Mouse (Mus musculus) CH12.LX (cell line): ENCODE measurements at regions not wholly inside any gene's neighbourhood (a gene's known extent, or its start where the extent isn't known, plus 50 kb on each side); places are given as distances from the start of the nearest gene placed in this dataset.

Experiments
- DNase-seq: peaks from one replicate; pipeline ENCODE4 v3.0.0-alpha.2; 2013; ENCODE audit errors: extremely low read depth
- H3K27ac ChIP-seq: 2 replicates; pipeline ENCODE4 v1.5.1; 2012; ENCODE audit warnings: low read depth, mild to moderate bottlenecking, control low read depth, moderate library complexity; ENCODE audit not compliant: insufficient read depth
- H3K27me3 ChIP-seq: replicated peaks from 2 replicates; pipeline ENCODE3; 2012; ENCODE audit warnings: inconsistent platforms
- H3K36me3 ChIP-seq, 2 experiments: replicated peaks in 1 of 2; 2 replicates each; pipeline versions ENCODE3 to v1.6.1; 2012; ENCODE audit warnings: inconsistent platforms in 1 of 2, low read length in 1 of 2, mild to moderate bottlenecking in 1 of 2, mixed read lengths in 1 of 2, moderate library complexity in 1 of 2; ENCODE audit not compliant: control insufficient read depth in 1 of 2, insufficient read depth in 1 of 2
- H3K4me1 ChIP-seq, 2 experiments: 2 replicates each; pipeline ENCODE4 v1.6.1; 2012; ENCODE audit warnings: inconsistent platforms in 1 of 2, moderate library complexity in 1 of 2; ENCODE audit not compliant: insufficient read depth in 2 of 2, control insufficient read depth in 1 of 2
- H3K4me2 ChIP-seq: 2 replicates; pipeline ENCODE4 v1.6.1; 2012; ENCODE audit warnings: low read depth, mild to moderate bottlenecking, control low read depth; ENCODE audit not compliant: poor library complexity, insufficient read depth, severe bottlenecking
- H3K4me3 ChIP-seq, 3 experiments: fragments of 150-350 bp in 1 of 3; sonication (generic) in 1 of 3; replicated peaks in 1 of 3; 2 replicates each; pipeline versions ENCODE3 to v1.5.1; 2011 to 2012; ENCODE audit warnings: low read depth in 2 of 3, low read length in 2 of 3, mild to moderate bottlenecking in 2 of 3, moderate library complexity in 2 of 3, control low read depth in 1 of 3, improper control_type of control experiment in 1 of 3, inconsistent platforms in 1 of 3, mixed read lengths in 1 of 3; ENCODE audit not compliant: poor library complexity in 1 of 3
- H3K79me2 ChIP-seq: replicated peaks from 2 replicates; pipeline ENCODE4 v1.6.1; 2012; ENCODE audit warnings: mild to moderate bottlenecking, moderate library complexity; ENCODE audit not compliant: control insufficient read depth, poor library complexity, insufficient read depth, severe bottlenecking; ENCODE audit errors: extremely low read depth
- H3K9ac ChIP-seq: 2 replicates; pipeline ENCODE4 v1.6.1; 2012; ENCODE audit warnings: low read depth, mild to moderate bottlenecking, control low read depth, moderate library complexity; ENCODE audit not compliant: insufficient read depth
- H3K9me3 ChIP-seq: replicated peaks from 2 replicates; pipeline ENCODE3; 2012; ENCODE audit warnings: low read length, inconsistent platforms, mixed read lengths
- BHLHE40 ChIP-seq: IDR thresholded peaks from 2 replicates; pipeline ENCODE4 v1.6.1; 2011; ENCODE audit warnings: mild to moderate bottlenecking, low read depth, low read length, improper control_type of control experiment
- CHD1 ChIP-seq: IDR thresholded peaks from 2 replicates; pipeline ENCODE4 v1.6.1; 2012; ENCODE audit warnings: low read depth, low read length, improper control_type of control experiment, inconsistent platforms
- E2F4 ChIP-seq: IDR thresholded peaks from 2 replicates; pipeline ENCODE4 v1.6.1; 2011; ENCODE audit warnings: low read depth, low read length, improper control_type of control experiment; ENCODE audit not compliant: insufficient replicate concordance
- EP300 ChIP-seq: IDR thresholded peaks from 2 replicates; pipeline ENCODE4 v1.6.1; 2011; ENCODE audit warnings: low read length, improper control_type of control experiment
- GABPA ChIP-seq: IDR thresholded peaks from 2 replicates; pipeline ENCODE4 v1.6.1; 2012; ENCODE audit warnings: low read depth, low read length, improper control_type of control experiment, inconsistent platforms; ENCODE audit not compliant: insufficient replicate concordance
- HCFC1 ChIP-seq: IDR thresholded peaks from 2 replicates; pipeline ENCODE4 v1.6.1; 2012; ENCODE audit warnings: low read depth, mild to moderate bottlenecking, inconsistent platforms, low read length, improper control_type of control experiment
- JUN ChIP-seq: IDR thresholded peaks from 2 replicates; pipeline ENCODE4 v1.6.1; 2011; ENCODE audit warnings: low read depth, mild to moderate bottlenecking, low read length, improper control_type of control experiment, moderate library complexity; ENCODE audit not compliant: insufficient read depth
- MAFK ChIP-seq: IDR thresholded peaks from 2 replicates; pipeline ENCODE4 v1.6.1; 2011; ENCODE audit warnings: low read length, improper control_type of control experiment; ENCODE audit not compliant: insufficient replicate concordance
- MAX ChIP-seq: IDR thresholded peaks from 2 replicates; pipeline ENCODE4 v1.6.1; 2011; ENCODE audit warnings: low read length, improper control_type of control experiment
- MAZ ChIP-seq: IDR thresholded peaks from 2 replicates; pipeline ENCODE4 v1.6.1; 2012; ENCODE audit warnings: low read depth, mild to moderate bottlenecking, inconsistent platforms, low read length, improper control_type of control experiment, moderate library complexity
- MEF2A ChIP-seq: IDR thresholded peaks from 2 replicates; pipeline ENCODE4 v1.6.1; 2014; ENCODE audit warnings: low read depth, mild to moderate bottlenecking, inconsistent platforms, low read length, improper control_type of control experiment, borderline replicate concordance
- MYC ChIP-seq: IDR thresholded peaks from 2 replicates; pipeline ENCODE4 v1.6.1; 2011; ENCODE audit warnings: low read depth, mild to moderate bottlenecking, improper control_type of control experiment, low read length
- NELFE ChIP-seq: IDR thresholded peaks from 2 replicates; pipeline ENCODE4 v1.6.1; 2011; ENCODE audit warnings: low read depth, low read length, improper control_type of control experiment
- NRF1 ChIP-seq: IDR thresholded peaks from 2 replicates; pipeline ENCODE4 v1.6.1; 2014; ENCODE audit warnings: low read depth, mild to moderate bottlenecking, inconsistent platforms, low read length, improper control_type of control experiment, moderate library complexity
- PAX5 ChIP-seq: IDR thresholded peaks from 2 replicates; pipeline ENCODE4 v1.6.1; 2012; ENCODE audit warnings: low read length, inconsistent platforms, mixed read lengths
- POLR2AphosphoS2 ChIP-seq: IDR thresholded peaks from 2 replicates; pipeline ENCODE4 v1.6.1; 2011; ENCODE audit warnings: low read depth, low read length, improper control_type of control experiment
- RAD21 ChIP-seq: IDR thresholded peaks from 2 replicates; pipeline ENCODE4 v1.6.1; 2011; ENCODE audit warnings: low read depth, mild to moderate bottlenecking, low read length, improper control_type of control experiment, moderate library complexity
- RCOR1 ChIP-seq: conservative IDR thresholded peaks from 2 replicates; pipeline ENCODE4 v1.6.1; 2012; ENCODE audit warnings: low read depth, mild to moderate bottlenecking, inconsistent platforms, low read length, improper control_type of control experiment
- SIN3A ChIP-seq: IDR thresholded peaks from 2 replicates; pipeline ENCODE4 v1.6.1; 2012; ENCODE audit warnings: low read length, improper control_type of control experiment, inconsistent platforms
- SMC3 ChIP-seq: IDR thresholded peaks from 2 replicates; pipeline ENCODE4 v1.6.1; 2011; ENCODE audit warnings: low read depth, low read length, improper control_type of control experiment
- TBP ChIP-seq: conservative IDR thresholded peaks from 2 replicates; pipeline ENCODE4 v1.6.1; 2011; ENCODE audit warnings: low read depth, low read length, improper control_type of control experiment
- UBTF ChIP-seq: IDR thresholded peaks from 2 replicates; pipeline ENCODE4 v1.6.1; 2012; ENCODE audit warnings: low read depth, mild to moderate bottlenecking, inconsistent platforms, low read length, improper control_type of control experiment, moderate library complexity
- USF2 ChIP-seq: conservative IDR thresholded peaks from 2 replicates; pipeline ENCODE4 v1.6.1; 2011; ENCODE audit warnings: low read depth, low read length, improper control_type of control experiment
- ZC3H11A ChIP-seq: IDR thresholded peaks from 2 replicates; pipeline ENCODE4 v1.6.1; 2012; ENCODE audit warnings: low read depth, mild to moderate bottlenecking, inconsistent platforms, low read length, improper control_type of control experiment
- ZKSCAN1 ChIP-seq: IDR thresholded peaks from 2 replicates; pipeline ENCODE4 v1.6.1; 2012; ENCODE audit warnings: low read depth, inconsistent platforms, low read length, improper control_type of control experiment, borderline replicate concordance
- ZMIZ1 ChIP-seq: IDR thresholded peaks from 2 replicates; pipeline ENCODE4 v1.6.1; 2012; ENCODE audit warnings: low read depth, mild to moderate bottlenecking, inconsistent platforms, low read length, improper control_type of control experiment
- dilution Hi-C: fragments of 300-500 bp; cut with MboI; formaldehyde crosslinking; loops from 2 replicates; pipeline ENCODE4 v1.14.3; 2020; ENCODE audit warnings: low sequenced_read_pairs; ENCODE audit not compliant: extremely low pct_unique_long_range_greater_than_20kb, extremely low pct_ligation_motif_present
- in situ Hi-C: fragments of 300-500 bp; cut with MboI; formaldehyde crosslinking; loops from 3 replicates; pipeline ENCODE4 v1.14.3; 2019; ENCODE audit warnings: low sequenced_read_pairs, low pct_ligation_motif_present, low pct_unique_long_range_greater_than_20kb, mixed read lengths

- no peak for TF ChIP-seq MAFK
- no peak for TF ChIP-seq ZKSCAN1
- Histone ChIP-seq H3K27ac (no peak overlapping the region), H3K4me1 (no peaks in the 10 kb centered on the region), H3K4me3 (no peak overlapping the region), H3K4me2 (no peak overlapping the region), H3K9me3 (peaks cover 21% of the 10 kb centered on the region), H3K27me3 (no peaks in the 10 kb centered on the region), H3K9ac (no peak overlapping the region), H3K79me2 (no peaks in the 10 kb centered on the region), H3K36me3 (no peaks in the 10 kb centered on the region)
- in situ Hi-C loops (no loop called here), dilution Hi-C loops (no loop called here)
- DNase-seq: no peak
Observed at GRCm38 (mm10) chr2:133497071-133497470, 54.9 kb upstream of the Bmp2 start.

DNA sequence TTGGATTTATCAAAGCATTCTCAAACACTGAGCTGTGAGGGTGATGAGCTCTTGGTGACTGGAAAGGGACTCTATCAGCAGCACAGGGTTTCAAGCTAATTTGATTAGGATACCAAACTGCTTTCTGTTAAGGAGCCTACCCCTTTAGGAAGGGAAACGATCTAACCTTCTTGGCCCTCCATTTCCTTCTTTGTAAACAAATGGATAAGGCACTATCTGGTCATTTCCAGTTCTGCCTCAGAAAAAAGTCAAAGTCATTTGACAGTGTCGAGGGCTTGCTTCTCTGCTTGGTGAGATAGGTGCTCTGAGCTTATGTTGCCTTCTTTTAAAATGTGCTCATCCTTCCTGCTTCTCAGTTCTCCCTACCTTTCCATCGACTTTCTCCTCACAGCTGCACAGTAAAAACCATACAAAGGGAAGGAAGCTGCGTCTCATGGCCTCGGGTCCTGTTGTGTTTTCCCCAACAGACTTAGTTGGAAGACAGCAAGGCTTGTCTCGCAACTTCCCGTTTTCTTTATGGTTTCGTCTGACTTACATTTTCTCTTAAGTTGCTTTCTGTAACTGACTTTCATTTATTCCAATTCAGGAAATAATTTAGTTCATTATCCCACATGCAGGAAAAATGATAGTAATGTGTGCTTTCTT is 54.3 kb upstream of the Bmp2 start:
- no peak for TF ChIP-seq USF2
- no peak for TF ChIP-seq MEF2A
- TF ChIP-seq NRF1: no peak
- TF ChIP-seq POLR2AphosphoS2: no peak
- no peak for TF ChIP-seq CHD1
- TF ChIP-seq E2F4: no peak
- TF ChIP-seq PAX5: no peak
- no peak for TF ChIP-seq NELFE
- TF ChIP-seq MAX: no peak
- TF ChIP-seq UBTF: no peak
- no peak for TF ChIP-seq ZMIZ1
- TF ChIP-seq ZC3H11A: no peak
- DNase-seq: no peak
- H3K4me2 ChIP-seq: no peak overlapping the region
- no peak overlapping the region for H3K4me3 ChIP-seq
- no peaks in the 10 kb centered on the region for H3K79me2 ChIP-seq
- H3K27me3 ChIP-seq: no peaks in the 10 kb centered on the region
- no peaks in the 10 kb centered on the region for H3K36me3 ChIP-seq
- in situ Hi-C loops: no loop called here
- H3K9ac ChIP-seq: no peak overlapping the region
- dilution Hi-C loops: no loop called here
- no peak overlapping the region for H3K27ac ChIP-seq
- peaks cover 19% of the 10 kb centered on the region for H3K9me3 ChIP-seq
- no peaks in the 10 kb centered on the region for H3K4me1 ChIP-seq

- dilution Hi-C loops: no loop called here
- H3K27me3 ChIP-seq: no peaks in the 10 kb centered on the region
- no peaks in the 10 kb centered on the region for H3K79me2 ChIP-seq
- H3K36me3 ChIP-seq: no peaks in the 10 kb centered on the region
- in situ Hi-C loops: no loop called here
- no peak overlapping the region for H3K27ac ChIP-seq
- no peak for DNase-seq
- H3K9ac ChIP-seq: no peak overlapping the region
- no peak overlapping the region for H3K4me2 ChIP-seq
- no peak overlapping the region for H3K4me3 ChIP-seq
- peaks cover 19% of the 10 kb centered on the region for H3K9me3 ChIP-seq
- no peaks in the 10 kb centered on the region for H3K4me1 ChIP-seq
- TF ChIP-seq MAX (no peak), MYC (no peak), NRF1 (no peak), TBP (no peak), HCFC1 (no peak), JUN (no peak), EP300 (no peak), UBTF (no peak), MAZ (no peak), SIN3A (no peak), POLR2AphosphoS2 (no peak), GABPA (no peak), BHLHE40 (no peak), SMC3 (no peak), RCOR1 (no peak), USF2 (no peak), RAD21 (no peak)
Observed at GRCm38 (mm10) chr2:133498186-133498571, 53.8 kb upstream of the Bmp2 start.
